Mouse (Mus musculus) hindbrain, embryonic 15.5 days (tissue): ENCODE measurements around the gene Tuft1. TPM values are rescaled to one million over a fixed set of nuclear protein-coding genes. Genes with fewer than 3 reads are reported as not detected.

Experiments
- ATAC-seq: fragments of 200-750 bp; cut with Nextera tagmentation; 2 replicates; pipeline ENCODE4 v1.8.0; 2017; ENCODE audit warnings: low read depth, moderate number of reproducible peaks, moderate TSS enrichment; ENCODE audit not compliant: low FRiP score
- H3K27ac ChIP-seq: fragments of 300-500 bp; sonication (generic); replicated peaks from 2 replicates; pipeline ENCODE4 v1.5.1; 2015; ENCODE audit warnings: mild to moderate bottlenecking, inconsistent platforms
- H3K27me3 ChIP-seq: fragments of 300-500 bp; sonication (generic); 2 replicates; pipeline ENCODE4 v1.6.1; 2015; ENCODE audit warnings: control low read depth, inconsistent platforms
- H3K36me3 ChIP-seq: fragments of 300-500 bp; sonication (generic); 2 replicates; pipeline ENCODE4 v1.6.1; 2015; ENCODE audit warnings: control low read depth, inconsistent platforms
- H3K4me1 ChIP-seq: fragments of 300-500 bp; sonication (generic); replicated peaks from 2 replicates; pipeline ENCODE4 v1.6.1; 2015; ENCODE audit warnings: control low read depth, inconsistent platforms
- H3K4me2 ChIP-seq: fragments of 300-500 bp; sonication (generic); 2 replicates; pipeline ENCODE4 v1.6.1; 2015; ENCODE audit warnings: moderate library complexity, mild to moderate bottlenecking, inconsistent platforms
- H3K4me3 ChIP-seq: fragments of 300-500 bp; sonication (generic); 2 replicates; pipeline ENCODE4 v1.5.1; 2015; ENCODE audit warnings: mild to moderate bottlenecking, inconsistent platforms
- H3K9ac ChIP-seq: fragments of 300-500 bp; sonication (generic); 2 replicates; pipeline ENCODE4 v1.6.1; 2015; ENCODE audit warnings: inconsistent platforms
- H3K9me3 ChIP-seq: fragments of 300-500 bp; sonication (generic); 2 replicates; pipeline ENCODE4 v1.6.1; 2016; ENCODE audit warnings: control low read depth, inconsistent platforms
- WGBS: fragments of 180-500 bp; shearing (Covaris S2); methylation state at CpG from one replicate; pipeline ENCODE4 v1.1.7; 2015; 5-methylcytosine and 5-hydroxymethylcytosine counted together
- polyA plus RNA-seq: library from polyadenylated mRNA; unstranded; fragments of >200 nt; fragmentation: Nextera tagmentation; extraction: Ambion mirVana; gene quantifications from 2 replicates; pipeline ENCODE4 v1.2.1, GENCODE M21; 2015

Gene Tuft1
- polyA plus RNA-seq, 1 experiment from 2014 or later = 8.0 TPM

DNA sequence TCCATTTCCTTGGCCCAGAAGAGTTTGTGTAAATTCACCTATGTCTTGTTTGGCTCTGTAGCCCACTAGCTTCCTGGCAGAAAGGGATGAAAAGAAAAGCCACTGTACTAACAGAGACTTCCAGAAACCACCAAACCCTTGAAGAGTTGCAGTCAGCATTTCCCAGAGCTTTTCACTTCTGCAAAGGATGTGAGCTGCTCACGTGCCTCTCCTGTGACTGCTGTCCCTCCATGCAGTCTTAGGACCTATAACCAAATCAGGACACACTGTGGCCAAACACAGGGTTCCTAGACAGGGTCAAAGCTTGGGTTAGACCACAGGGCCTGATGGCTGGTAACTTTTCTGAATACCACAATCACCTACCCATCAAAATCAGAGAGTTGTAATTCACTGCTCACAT, 46.4 kb downstream of the Tuft1 start:
- ATAC-seq = no peak
- no peak overlapping the region for H3K4me2 ChIP-seq
- 88% methylated on average over 1 of the region's 1 CpGs for WGBS
- no peak overlapping the region for H3K27ac ChIP-seq
- H3K4me3 ChIP-seq = no peak overlapping the region
- H3K36me3 ChIP-seq = no peaks in the 10 kb centered on the region
- H3K9me3 ChIP-seq = no peaks in the 10 kb centered on the region
- 0 out of 2 replicates have a peak, but pooled peaks cover 3% of the 10 kb centered on the region for H3K4me1 ChIP-seq
- H3K9ac ChIP-seq = no peak overlapping the region
- H3K27me3 ChIP-seq = no peaks in the 10 kb centered on the region

DNA sequence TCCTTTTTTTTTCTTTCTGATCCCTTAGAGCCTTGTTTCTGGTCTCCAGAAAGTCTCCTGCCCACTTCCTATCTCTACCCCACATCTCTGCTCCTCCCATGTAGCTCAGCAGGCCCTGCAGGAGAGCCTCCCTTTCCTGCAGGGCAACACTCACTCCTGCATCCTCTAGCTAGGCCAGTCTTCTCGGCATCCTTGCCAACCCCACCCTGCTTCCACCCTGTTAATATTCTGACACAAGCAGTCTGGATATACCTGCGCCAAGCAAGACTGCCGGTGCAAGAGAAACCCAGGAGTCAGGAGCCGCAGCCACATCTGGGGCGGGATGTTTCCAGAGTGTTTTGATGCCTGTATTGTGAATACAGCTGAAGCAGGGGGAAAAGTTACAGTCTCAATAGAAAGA, 46.8 kb downstream of the Tuft1 start:
- Histone ChIP-seq H3K27ac (no peak overlapping the region), H3K27me3 (no peaks in the 10 kb centered on the region), H3K4me3 (no peak overlapping the region), H3K4me1 (0 out of 2 replicates have a peak, but pooled peaks cover 3% of the 10 kb centered on the region), H3K9me3 (no peaks in the 10 kb centered on the region), H3K9ac (no peak overlapping the region), H3K4me2 (no peak overlapping the region), H3K36me3 (no peaks in the 10 kb centered on the region)
- ATAC-seq = no peak
- 85% methylated on average over 5 of the region's 5 CpGs for WGBS

DNA sequence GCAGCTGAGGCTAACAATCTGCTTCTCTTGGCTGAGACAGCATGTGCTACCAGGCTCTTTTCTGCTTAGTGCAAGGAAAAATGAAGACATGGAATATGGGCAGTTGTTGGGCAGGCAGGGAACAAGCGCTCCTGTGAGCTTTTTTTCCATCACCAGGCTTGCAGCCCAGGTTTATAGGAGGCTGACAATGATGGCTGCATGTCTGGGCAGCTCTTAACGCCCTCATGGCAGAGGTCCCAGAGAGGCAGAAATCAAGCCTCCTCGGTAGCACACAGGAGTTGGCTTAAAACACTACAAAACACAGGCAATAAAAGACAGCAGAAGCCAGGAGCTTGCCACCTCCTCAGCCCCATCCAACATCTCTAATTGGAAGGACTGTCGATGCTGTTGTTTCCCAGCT, 47.3 kb downstream of the Tuft1 start:
- H3K4me3 ChIP-seq = no peak overlapping the region
- no peaks in the 10 kb centered on the region for H3K9me3 ChIP-seq
- no peaks in the 10 kb centered on the region for H3K36me3 ChIP-seq
- ATAC-seq = no peak
- no peak overlapping the region for H3K9ac ChIP-seq
- no peak overlapping the region for H3K4me2 ChIP-seq
- no peak overlapping the region; the same call in 1 of the 2 replicates for H3K27ac ChIP-seq
- 50% methylated on average over 4 of the region's 4 CpGs for WGBS
- no peaks in the 10 kb centered on the region for H3K27me3 ChIP-seq
- 0 out of 2 replicates have a peak, but pooled peaks cover 3% of the 10 kb centered on the region for H3K4me1 ChIP-seq

DNA sequence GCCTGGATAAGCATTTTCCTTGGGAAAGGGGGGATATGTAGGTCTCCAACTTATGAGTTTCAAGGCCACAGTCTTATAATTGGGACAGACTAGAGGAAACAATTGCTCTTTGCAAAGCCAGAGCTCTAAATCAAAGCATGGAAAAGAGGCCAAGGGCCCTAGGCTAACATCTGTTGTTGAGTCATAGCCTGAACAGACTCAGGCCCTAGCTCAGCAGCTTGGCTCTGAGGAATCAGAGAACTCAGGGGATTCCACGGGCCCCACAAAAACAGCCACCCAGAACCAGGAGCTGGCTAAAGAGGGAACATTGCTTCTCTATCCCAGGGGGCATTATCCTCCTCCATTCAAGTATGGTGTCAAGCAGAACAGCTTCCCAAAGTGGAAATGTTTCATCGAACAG, 48.1 kb downstream of the Tuft1 start:
- H3K9me3 ChIP-seq = no peaks in the 10 kb centered on the region
- H3K27ac ChIP-seq = no peak overlapping the region
- H3K9ac ChIP-seq = no peak overlapping the region
- H3K4me1 ChIP-seq = 0 out of 2 replicates have a peak, but pooled peaks cover 3% of the 10 kb centered on the region
- no peak overlapping the region for H3K4me2 ChIP-seq
- no peaks in the 10 kb centered on the region for H3K36me3 ChIP-seq
- 88% methylated on average over 2 of the region's 2 CpGs for WGBS
- no peak overlapping the region for H3K4me3 ChIP-seq
- H3K27me3 ChIP-seq = no peaks in the 10 kb centered on the region
- no peak for ATAC-seq

DNA sequence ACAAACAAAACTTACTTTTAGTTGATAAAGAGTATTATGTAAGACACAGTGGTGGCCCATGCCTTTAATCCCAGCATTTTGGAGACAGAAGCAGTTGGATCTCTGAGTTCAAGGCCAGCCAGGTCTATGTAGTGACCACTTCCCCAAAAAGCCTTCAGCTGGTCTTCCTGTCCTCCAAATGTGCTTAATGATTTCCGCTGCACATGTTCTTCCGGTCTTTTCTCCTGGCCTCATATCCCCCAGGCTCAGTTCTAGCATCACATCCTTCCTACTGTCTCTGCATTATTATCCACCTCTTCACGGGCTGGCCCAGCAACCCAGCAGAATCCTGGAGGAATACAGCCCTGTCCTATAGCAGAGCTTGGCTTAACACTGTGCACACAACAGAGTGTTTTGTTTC, 49.1 kb downstream of the Tuft1 start:
- no peak for ATAC-seq
- 92% methylated on average over 3 of the region's 3 CpGs for WGBS
- H3K4me2 ChIP-seq = no peak overlapping the region

DNA sequence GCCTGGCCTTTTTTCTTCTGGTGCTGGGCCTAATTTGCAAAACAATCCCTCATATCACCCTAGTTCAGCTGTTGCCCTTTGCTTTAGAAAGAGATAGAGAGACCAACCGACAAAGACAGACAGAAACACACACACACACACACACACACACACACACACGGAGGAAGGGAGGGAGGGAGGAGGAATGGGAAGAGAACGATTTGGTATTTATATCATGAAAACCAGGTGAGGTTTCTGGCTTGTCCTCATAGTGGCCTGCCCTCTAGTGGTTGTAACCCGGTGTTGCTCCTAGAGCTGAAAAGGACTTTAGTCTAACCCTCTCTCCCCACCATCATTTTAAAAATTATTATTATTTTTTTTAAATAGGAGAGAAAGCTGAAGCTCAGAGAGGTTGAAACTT, 56.7 kb downstream of the Tuft1 start:
- no peak overlapping the region for H3K9ac ChIP-seq
- H3K4me1 ChIP-seq = no peaks in the 10 kb centered on the region
- H3K36me3 ChIP-seq = no peaks in the 10 kb centered on the region
- H3K4me2 ChIP-seq = no peak overlapping the region
- H3K9me3 ChIP-seq = no peaks in the 10 kb centered on the region
- H3K4me3 ChIP-seq = no peak overlapping the region
- H3K27me3 ChIP-seq = no peaks in the 10 kb centered on the region
- peak; percentile 19; the same call in 1 of the 2 replicates for ATAC-seq
- no peak overlapping the region for H3K27ac ChIP-seq
- WGBS = 1% methylated on average over 4 of the region's 4 CpGs

More for the DNA sequence above, 49.1 kb downstream of the Tuft1 start:
- H3K9me3 ChIP-seq = no peaks in the 10 kb centered on the region
- no peaks in the 10 kb centered on the region for H3K36me3 ChIP-seq
- H3K4me1 ChIP-seq = 0 out of 2 replicates have a peak, but pooled peaks cover 3% of the 10 kb centered on the region
- H3K9ac ChIP-seq = no peak overlapping the region
- no peak overlapping the region for H3K27ac ChIP-seq
- H3K4me3 ChIP-seq = no peak overlapping the region
- no peaks in the 10 kb centered on the region for H3K27me3 ChIP-seq

DNA sequence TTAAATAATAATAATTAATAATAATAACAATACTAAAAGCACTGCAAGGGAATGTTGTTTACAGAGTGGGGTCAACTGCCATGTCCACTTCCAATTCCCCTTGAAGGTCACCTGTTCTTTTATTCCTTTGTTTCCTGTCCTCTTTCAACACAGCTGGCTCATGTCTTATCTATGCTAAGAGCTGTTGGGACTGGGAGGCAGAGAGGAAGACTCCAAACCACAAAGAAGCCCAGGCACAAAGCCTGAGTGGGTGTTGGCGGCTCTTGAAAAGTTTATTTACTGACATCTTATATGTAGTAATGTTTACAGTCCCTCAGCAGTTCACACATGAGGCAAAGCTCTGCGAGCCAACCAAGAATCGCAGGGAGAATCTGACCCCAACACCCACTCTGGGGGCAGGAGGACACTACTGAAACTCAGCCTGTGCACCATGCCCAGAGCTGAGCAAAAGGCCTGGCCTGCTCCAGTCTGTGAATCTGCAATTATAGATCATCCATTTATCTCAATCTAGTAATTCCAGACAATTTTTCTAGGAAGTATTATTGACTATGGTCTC, 61.4 kb downstream of the Tuft1 start:
- ATAC-seq = no peak
- H3K27ac ChIP-seq = no peak overlapping the region
- H3K4me2 ChIP-seq = no peak overlapping the region
- H3K36me3 ChIP-seq = no peaks in the 10 kb centered on the region
- 89% methylated on average over 3 of the region's 3 CpGs for WGBS
- H3K4me1 ChIP-seq = no peaks in the 10 kb centered on the region
- no peak overlapping the region for H3K4me3 ChIP-seq
- H3K27me3 ChIP-seq = no peaks in the 10 kb centered on the region
- no peaks in the 10 kb centered on the region for H3K9me3 ChIP-seq
- H3K9ac ChIP-seq = no peak overlapping the region

DNA sequence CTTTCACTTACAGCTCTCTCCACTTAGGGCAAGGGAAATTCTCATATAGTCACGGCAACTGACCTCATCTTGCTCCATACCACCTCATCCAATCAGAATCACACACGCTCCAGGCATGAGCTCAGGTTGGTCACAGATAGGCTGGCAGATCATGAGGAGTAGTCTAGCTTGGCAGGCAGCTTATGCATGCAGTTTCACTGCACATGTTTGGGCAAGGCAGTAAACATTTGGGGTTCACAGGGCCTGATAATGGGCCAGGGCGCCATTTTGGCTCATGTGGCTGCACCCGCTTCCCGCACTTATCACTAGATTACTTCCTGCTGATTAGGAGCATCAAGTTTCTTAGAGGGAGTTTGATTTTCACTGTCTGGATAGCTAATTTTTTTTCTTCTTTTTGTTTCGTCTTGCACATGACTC, 62.8 kb downstream of the Tuft1 start:
- Histone ChIP-seq H3K4me1 (no peaks in the 10 kb centered on the region), H3K27ac (no peak overlapping the region), H3K9ac (no peak overlapping the region), H3K4me3 (no peak overlapping the region), H3K36me3 (no peaks in the 10 kb centered on the region), H3K4me2 (no peak overlapping the region), H3K27me3 (no peaks in the 10 kb centered on the region), H3K9me3 (no peaks in the 10 kb centered on the region)
- ATAC-seq = no peak
- WGBS = 85% methylated on average over 6 of the region's 6 CpGs

DNA sequence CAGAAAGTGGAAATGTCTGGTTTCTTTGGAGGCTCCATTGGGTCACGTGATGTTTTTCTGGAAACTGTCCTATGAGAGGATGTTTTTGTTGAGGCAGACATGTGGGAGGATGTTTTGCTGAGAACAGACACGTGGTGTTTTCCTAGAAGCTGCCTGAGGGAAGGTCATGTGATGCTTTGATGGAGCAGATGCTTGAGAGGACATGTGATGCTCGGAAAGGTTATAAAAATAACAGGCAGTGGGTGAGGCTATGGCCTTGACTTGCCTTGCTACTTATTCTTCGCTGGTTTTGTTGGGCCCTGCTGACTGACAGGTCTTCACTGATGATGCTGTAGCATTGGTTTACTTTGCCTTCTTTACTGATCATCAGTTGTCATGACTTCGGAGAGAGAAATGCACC, 67.6 kb downstream of the Tuft1 start:
- ATAC-seq = no peak
- H3K4me1 ChIP-seq = no peaks in the 10 kb centered on the region
- WGBS = 85% methylated on average over 5 of the region's 5 CpGs

DNA sequence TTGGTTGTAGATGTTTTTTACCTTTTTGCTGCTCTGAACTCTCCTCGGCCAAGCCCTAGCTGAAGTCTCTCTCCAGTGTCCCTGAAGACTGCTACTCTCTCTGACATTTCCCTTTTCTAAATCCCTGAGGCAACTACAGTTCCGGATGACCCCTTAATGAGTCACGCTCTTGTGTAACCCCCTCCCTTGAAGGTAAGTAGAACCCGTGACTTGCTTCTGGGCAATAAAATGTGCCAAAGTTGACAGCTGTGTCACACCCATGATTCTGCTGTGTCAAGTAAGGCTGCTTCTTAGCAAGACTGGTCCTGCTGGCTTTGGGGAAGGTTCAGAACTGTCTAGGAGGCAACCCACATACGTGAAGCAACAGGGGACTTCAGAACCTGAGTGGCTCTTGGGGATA, 70.7 kb downstream of the Tuft1 start:
- H3K9ac ChIP-seq = no peak overlapping the region
- no peaks in the 10 kb centered on the region for H3K27me3 ChIP-seq
- no peaks in the 10 kb centered on the region for H3K9me3 ChIP-seq
- no peak overlapping the region for H3K4me2 ChIP-seq
- H3K4me3 ChIP-seq = no peak overlapping the region
- H3K36me3 ChIP-seq = no peaks in the 10 kb centered on the region
- no peak overlapping the region for H3K27ac ChIP-seq
- 81% methylated on average over 5 of the region's 5 CpGs for WGBS
- no peak for ATAC-seq
- no peaks in the 10 kb centered on the region for H3K4me1 ChIP-seq

More for the DNA sequence above, 67.6 kb downstream of the Tuft1 start:
- no peaks in the 10 kb centered on the region for H3K27me3 ChIP-seq
- no peak overlapping the region for H3K9ac ChIP-seq
- no peak overlapping the region for H3K27ac ChIP-seq
- no peak overlapping the region for H3K4me2 ChIP-seq
- H3K36me3 ChIP-seq = no peaks in the 10 kb centered on the region
- H3K4me3 ChIP-seq = no peak overlapping the region
- no peaks in the 10 kb centered on the region for H3K9me3 ChIP-seq

DNA sequence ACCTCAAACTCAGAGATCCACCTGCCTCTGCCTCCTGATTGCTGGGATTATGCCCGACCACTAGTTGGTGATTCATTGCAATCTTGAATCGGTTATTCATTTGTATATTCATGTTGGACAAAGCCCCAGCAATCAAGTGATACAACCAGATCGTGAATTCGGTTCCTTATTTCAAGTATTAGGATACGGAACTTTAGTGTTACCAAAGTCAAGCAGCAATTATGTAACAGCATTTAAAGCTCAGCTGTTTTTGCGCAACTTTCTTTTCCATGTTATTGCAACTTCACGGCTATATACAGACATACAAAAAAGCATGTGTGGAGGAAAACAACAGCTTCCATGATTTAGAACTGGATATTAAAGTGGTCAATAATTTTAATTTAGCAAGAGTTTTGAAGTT, 75.7 kb downstream of the Tuft1 start:
- H3K9ac ChIP-seq = no peak overlapping the region; the same call in 1 of the 2 replicates
- peak overlapping the region; percentile 95; the same call in 1 of the 2 replicates for H3K27ac ChIP-seq
- H3K27me3 ChIP-seq = no peaks in the 10 kb centered on the region
- no peaks in the 10 kb centered on the region for H3K9me3 ChIP-seq
- ATAC-seq = no peak
- no peaks in the 10 kb centered on the region for H3K36me3 ChIP-seq
- WGBS = 71% methylated on average over 7 of the region's 7 CpGs
- H3K4me3 ChIP-seq = peak overlapping the region; percentile 86
- peak overlapping the region; percentile 67 for H3K4me2 ChIP-seq
- peaks cover 32% of the 10 kb centered on the region for H3K4me1 ChIP-seq

DNA sequence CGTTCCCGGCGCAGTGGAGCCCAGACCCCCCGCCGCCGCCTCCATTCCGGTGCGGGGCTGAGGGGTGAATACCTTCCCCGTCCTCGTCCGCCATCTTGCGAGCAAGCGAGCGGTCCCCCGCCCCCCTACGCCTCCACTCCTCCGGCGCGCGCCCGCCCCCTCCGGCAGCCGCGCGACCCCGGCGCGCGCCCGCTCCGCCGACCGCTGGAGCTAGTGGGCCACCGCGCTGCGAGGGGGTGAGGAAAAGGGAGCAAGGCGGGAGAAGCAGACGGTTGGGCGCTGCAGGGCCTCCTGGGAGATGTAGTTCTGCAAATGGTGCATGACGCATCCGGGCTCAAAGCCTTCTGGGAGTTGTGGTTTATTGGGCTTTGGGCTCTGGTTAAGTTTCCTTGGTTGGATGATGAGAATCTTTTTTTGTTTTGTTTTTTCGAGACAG, 76.2 kb downstream of the Tuft1 start, which contains the start of gene Snx27:
Snx27 (minus strand) TSS at position 261 of the 436 bp plus-strand sequence.
- H3K9ac ChIP-seq = peak within 1 kb of the TSS; percentile 83
- H3K9me3 ChIP-seq = no peaks in the 10 kb centered on the region
- H3K36me3 ChIP-seq = no peaks in the 10 kb centered on the region
- 1% methylated on average over 33 of the region's 42 CpGs for WGBS
- H3K27me3 ChIP-seq = no peaks in the 10 kb centered on the region
- peak; percentile 98 for ATAC-seq
- peak within 1 kb of the TSS; percentile 95 for H3K27ac ChIP-seq
- peaks cover 32% of the 10 kb centered on the region for H3K4me1 ChIP-seq
- H3K4me3 ChIP-seq = peak within 1 kb of the TSS; percentile 86
- peak within 1 kb of the TSS; percentile 67 for H3K4me2 ChIP-seq
